Mouse (Mus musculus): ENCODE data around the gene Arhgap40. TPM values are rescaled to one million over a fixed set of nuclear protein-coding genes. Genes with fewer than 3 reads are reported as not detected.

The Arhgap40 gene
- total RNA-seq, 4 experiments from 2014 or later = not detected

Other genes with a start within 250 kb of the Arhgap40 start
- 1 to 10 TPM; 3.7 to 7.8 (median 5.6) TPM for gene Lbp, start 206.3 kb upstream of the Arhgap40 start, total RNA-seq (2022)
- under 1 TPM; 0.19 to 0.47 (median 0.25) TPM for gene Snhg11, start 137.2 kb upstream of the Arhgap40 start, total RNA-seq (2022)
- 10 to 100 TPM; 35.3 to 41.3 (median 38.6) TPM for gene Ralgapb, start 102.9 kb upstream of the Arhgap40 start, total RNA-seq (2022)
- gene Adig, start 10.2 kb upstream of the Arhgap40 start, total RNA-seq (2022) = 10 to 100 TPM in 1 of 4 experiments, 1 to 10 TPM in 3; 3.6 to 11.6 (median 6.1) TPM
- not detected for gene Slc32a1, start 98.0 kb downstream of the Arhgap40 start, total RNA-seq (2022)
- gene Actr5, start 112.1 kb downstream of the Arhgap40 start, total RNA-seq (2022) = 1 to 10 TPM; 5.0 to 6.4 (median 6.3) TPM
- 10 to 100 TPM in 2 of 4 experiments, 1 to 10 TPM in 2; 7.8 to 12.3 (median 10.1) TPM for gene Ppp1r16b, start 152.6 kb downstream of the Arhgap40 start, total RNA-seq (2022)

Measured in heart, adult 8-10 months (tissue).